Mouse (Mus musculus): ENCODE results near the gene Myd88.

GRCm38 (mm10) chr9:119320446-119320845 lies 20.8 kb downstream of the Myd88 start:
- TF ChIP-seq CTCF (IDR thresholded peaks at IDR 0.05; ENCODE audit: control insufficient read depth, insufficient read depth, insufficient replicate concordance, low read depth, low read length) (no peak), POLR2A (IDR thresholded peaks at IDR 0.05; ENCODE audit: control insufficient read depth, low read depth, low read length) (no peak)

Measured in testis, adult 2 months (tissue).